Mouse (Mus musculus): ENCODE measurements around the gene Efcab11. TPM values are rescaled to one million over a fixed set of nuclear protein-coding genes. Genes with fewer than 3 reads are reported as not detected.

The Efcab11 gene
- polyA plus RNA-seq, 1 experiment: 4.5 TPM

GRCm38 (mm10) chr12:99739211-99739610, 145.0 kb downstream of the Efcab11 start:
- H3K36me3 ChIP-seq (replicated peaks; ENCODE audit: low read length): no peaks in the 10 kb centered on the region
- H3K27me3 ChIP-seq (replicated peaks): no peaks in the 10 kb centered on the region
- peaks cover 3% of the 10 kb centered on the region; the same call in 1 of the 2 replicates for H3K9me3 ChIP-seq
- no peak for TF ChIP-seq GATA1 (IDR thresholded peaks at IDR 0.05; ENCODE audit: borderline replicate concordance, low read length)
- H3K4me1 ChIP-seq: peaks cover 21% of the 10 kb centered on the region
- H3K4me3 ChIP-seq (replicated peaks): no peak overlapping the region

- Histone ChIP-seq H3K36me3 (replicated peaks; ENCODE audit: low read length) (no peaks in the 10 kb centered on the region), H3K9me3 (peaks cover 3% of the 10 kb centered on the region; the same call in 1 of the 2 replicates), H3K4me3 (replicated peaks) (no peak overlapping the region), H3K4me1 (peaks cover 21% of the 10 kb centered on the region), H3K27me3 (replicated peaks) (no peaks in the 10 kb centered on the region)
- TF ChIP-seq GATA1 (IDR thresholded peaks at IDR 0.05; ENCODE audit: borderline replicate concordance, low read length): no peak
- TF ChIP-seq FLI1 (IDR thresholded peaks at IDR 0.05; ENCODE audit: low read length): no peak
Measured at GRCm38 (mm10) chr12:99738256-99738655, 146.0 kb downstream of the Efcab11 start.

GRCm38 (mm10) chr12:99736971-99737370, 147.3 kb downstream of the Efcab11 start:
- H3K36me3 ChIP-seq (replicated peaks; ENCODE audit: low read length): no peaks in the 10 kb centered on the region
- H3K4me3 ChIP-seq (replicated peaks): no peak overlapping the region
- no peaks in the 10 kb centered on the region for H3K27me3 ChIP-seq (replicated peaks)
- TF ChIP-seq GATA1 (IDR thresholded peaks at IDR 0.05; ENCODE audit: borderline replicate concordance, low read length) (no peak), FLI1 (IDR thresholded peaks at IDR 0.05; ENCODE audit: low read length) (no peak)
- H3K9me3 ChIP-seq: peaks cover 3% of the 10 kb centered on the region; the same call in 1 of the 2 replicates
- peaks cover 21% of the 10 kb centered on the region for H3K4me1 ChIP-seq

GRCm38 (mm10) chr12:99735172-99735571, 149.1 kb downstream of the Efcab11 start:
- Histone ChIP-seq H3K27me3 (replicated peaks) (no peaks in the 10 kb centered on the region), H3K4me3 (replicated peaks) (no peak overlapping the region), H3K36me3 (replicated peaks; ENCODE audit: low read length) (no peaks in the 10 kb centered on the region), H3K9me3 (no peaks in the 10 kb centered on the region), H3K4me1 (peaks cover 17% of the 10 kb centered on the region)
- TF ChIP-seq GATA1 (IDR thresholded peaks at IDR 0.05; ENCODE audit: borderline replicate concordance, low read length) (no peak), FLI1 (IDR thresholded peaks at IDR 0.05; ENCODE audit: low read length) (no peak)

GRCm38 (mm10) chr12:99724206-99724605, 160.0 kb downstream of the Efcab11 start:
- TF ChIP-seq GATA1 (IDR thresholded peaks at IDR 0.05; ENCODE audit: borderline replicate concordance, low read length) (no peak), FLI1 (IDR thresholded peaks at IDR 0.05; ENCODE audit: low read length) (no peak)
- H3K27me3 ChIP-seq (replicated peaks): no peaks in the 10 kb centered on the region
- no peaks in the 10 kb centered on the region for H3K4me1 ChIP-seq
- no peaks in the 10 kb centered on the region for H3K9me3 ChIP-seq
- no peak overlapping the region for H3K4me3 ChIP-seq (replicated peaks)
- H3K36me3 ChIP-seq (replicated peaks; ENCODE audit: low read length): no peaks in the 10 kb centered on the region

- no peaks in the 10 kb centered on the region for H3K4me1 ChIP-seq
- H3K4me3 ChIP-seq (replicated peaks): no peak overlapping the region
- TF ChIP-seq FLI1 (IDR thresholded peaks at IDR 0.05; ENCODE audit: low read length): no peak
- TF ChIP-seq GATA1 (IDR thresholded peaks at IDR 0.05; ENCODE audit: borderline replicate concordance, low read length): no peak
Measured at GRCm38 (mm10) chr12:99723791-99724190, 160.4 kb downstream of the Efcab11 start.

GRCm38 (mm10) chr12:99721318-99721717, 162.9 kb downstream of the Efcab11 start:
- H3K4me3 ChIP-seq (replicated peaks): no peak overlapping the region
- H3K9me3 ChIP-seq: no peaks in the 10 kb centered on the region
- TF ChIP-seq FLI1 (IDR thresholded peaks at IDR 0.05; ENCODE audit: low read length) (no peak), GATA1 (IDR thresholded peaks at IDR 0.05; ENCODE audit: borderline replicate concordance, low read length) (no peak)
- H3K27me3 ChIP-seq (replicated peaks): no peaks in the 10 kb centered on the region
- no peaks in the 10 kb centered on the region for H3K4me1 ChIP-seq
- H3K36me3 ChIP-seq (replicated peaks; ENCODE audit: low read length): peaks cover 2% of the 10 kb centered on the region

More at GRCm38 (mm10) chr12:99723791-99724190, 160.4 kb downstream of the Efcab11 start:
- no peaks in the 10 kb centered on the region for H3K36me3 ChIP-seq (replicated peaks; ENCODE audit: low read length)
- no peaks in the 10 kb centered on the region for H3K27me3 ChIP-seq (replicated peaks)
- H3K9me3 ChIP-seq: no peaks in the 10 kb centered on the region

GRCm38 (mm10) chr12:99719777-99720176, 164.5 kb downstream of the Efcab11 start:
- H3K9me3 ChIP-seq: no peaks in the 10 kb centered on the region
- no peaks in the 10 kb centered on the region for H3K4me1 ChIP-seq
- TF ChIP-seq FLI1 (IDR thresholded peaks at IDR 0.05; ENCODE audit: low read length) (no peak), GATA1 (IDR thresholded peaks at IDR 0.05; ENCODE audit: borderline replicate concordance, low read length) (no peak)
- H3K27me3 ChIP-seq (replicated peaks): no peaks in the 10 kb centered on the region
- H3K4me3 ChIP-seq (replicated peaks): no peak overlapping the region
- H3K36me3 ChIP-seq (replicated peaks; ENCODE audit: low read length): peaks cover 2% of the 10 kb centered on the region

- H3K9me3 ChIP-seq: no peaks in the 10 kb centered on the region
- no peak overlapping the region for H3K4me3 ChIP-seq (replicated peaks)
- TF ChIP-seq GATA1 (IDR thresholded peaks at IDR 0.05; ENCODE audit: borderline replicate concordance, low read length) (no peak), FLI1 (IDR thresholded peaks at IDR 0.05; ENCODE audit: low read length) (no peak)
- H3K4me1 ChIP-seq: no peaks in the 10 kb centered on the region
- H3K27me3 ChIP-seq (replicated peaks): no peaks in the 10 kb centered on the region
- H3K36me3 ChIP-seq (replicated peaks; ENCODE audit: low read length): peaks cover 2% of the 10 kb centered on the region
Measured at GRCm38 (mm10) chr12:99718161-99718560, 166.1 kb downstream of the Efcab11 start.

GRCm38 (mm10) chr12:99716038-99716610, 168.1 kb downstream of the Efcab11 start:
- Histone ChIP-seq H3K4me1 (peaks cover 5% of the 10 kb centered on the region; the same call in 1 of the 2 replicates), H3K36me3 (replicated peaks; ENCODE audit: low read length) (peaks cover 2% of the 10 kb centered on the region), H3K27me3 (replicated peaks) (no peaks in the 10 kb centered on the region), H3K9me3 (no peaks in the 10 kb centered on the region), H3K4me3 (replicated peaks) (no peak overlapping the region)
- no peak for TF ChIP-seq GATA1 (IDR thresholded peaks at IDR 0.05; ENCODE audit: borderline replicate concordance, low read length)
- no peak for TF ChIP-seq FLI1 (IDR thresholded peaks at IDR 0.05; ENCODE audit: low read length)

All from megakaryocyte, embryonic 14.5 days (primary cell).